Mouse (Mus musculus) layer of hippocampus, adult 9-11 months (tissue): ENCODE results near the gene Acvrl1.

Source experiments
- DNase-seq: peaks from one replicate; pipeline ENCODE4 v3.0.0; 2022

Gene Acvrl1

GRCm38 (mm10) chr15:101128181-101129089, at the start of gene Acvrl1:
Gene Acvrl1 (plus strand): TSS chr15:101128522.
- DNase-seq, result no peak

- peak; percentile 81 for DNase-seq
These were observed 49.6 kb upstream of the Acvrl1 start for GRCm38 (mm10) chr15:101078731-101079156.

GRCm38 (mm10) chr15:101080031-101080520, 48.2 kb upstream of the Acvrl1 start:
- DNase-seq, result no peak

- no peak for DNase-seq
These were observed 47.2 kb upstream of the Acvrl1 start for GRCm38 (mm10) chr15:101081035-101081548.

GRCm38 (mm10) chr15:101082236-101082635, 46.1 kb upstream of the Acvrl1 start:
- no peak for DNase-seq

GRCm38 (mm10) chr15:101084499-101084898, 43.8 kb upstream of the Acvrl1 start:
- no peak for DNase-seq

GRCm38 (mm10) chr15:101086451-101086850, 41.9 kb upstream of the Acvrl1 start:
- no peak for DNase-seq

GRCm38 (mm10) chr15:101086956-101087355, 41.4 kb upstream of the Acvrl1 start:
- DNase-seq, result no peak

DNA sequence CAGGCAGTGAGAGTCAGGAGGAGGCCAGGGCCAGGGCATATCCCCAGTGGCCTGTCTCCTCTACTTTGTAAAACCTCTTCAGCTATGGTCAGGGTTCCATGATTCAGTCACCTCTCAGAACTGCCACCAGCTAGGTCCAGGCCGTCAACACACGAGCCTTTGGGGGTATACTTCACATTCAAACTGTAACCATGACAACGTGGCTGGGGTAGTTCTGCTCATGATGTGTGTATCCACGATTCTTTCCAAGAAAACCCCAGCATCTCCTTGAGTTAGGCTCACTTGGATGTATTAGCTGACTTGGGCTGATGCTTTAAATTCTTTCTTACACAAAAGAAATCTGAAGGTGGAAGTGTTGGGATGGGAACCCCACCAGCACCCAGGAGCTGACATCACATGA, 40.0 kb upstream of the Acvrl1 start:
- no peak for DNase-seq

DNA sequence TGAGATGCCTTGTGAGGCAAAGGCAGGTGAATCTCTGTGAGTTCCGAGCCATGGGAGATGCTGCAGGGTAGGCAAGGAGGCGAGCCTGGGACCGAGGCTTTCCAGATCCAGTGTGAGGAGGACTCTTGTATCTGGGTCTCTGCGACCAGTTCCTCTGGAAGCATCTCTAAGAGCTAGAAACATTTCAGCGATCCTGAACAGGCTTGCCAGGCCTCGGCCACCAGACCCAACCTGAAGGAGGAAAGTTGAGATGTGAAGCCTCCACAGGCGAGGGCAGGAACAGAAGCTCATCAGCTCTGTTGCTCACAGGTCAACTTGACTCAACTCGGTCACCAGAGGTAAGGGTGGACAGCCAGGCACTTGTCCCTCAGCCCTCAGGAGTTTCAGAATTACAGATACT, 36.8 kb upstream of the Acvrl1 start:
- no peak for DNase-seq

GRCm38 (mm10) chr15:101092121-101092828, 36.0 kb upstream of the Acvrl1 start:
- no peak for DNase-seq

DNA sequence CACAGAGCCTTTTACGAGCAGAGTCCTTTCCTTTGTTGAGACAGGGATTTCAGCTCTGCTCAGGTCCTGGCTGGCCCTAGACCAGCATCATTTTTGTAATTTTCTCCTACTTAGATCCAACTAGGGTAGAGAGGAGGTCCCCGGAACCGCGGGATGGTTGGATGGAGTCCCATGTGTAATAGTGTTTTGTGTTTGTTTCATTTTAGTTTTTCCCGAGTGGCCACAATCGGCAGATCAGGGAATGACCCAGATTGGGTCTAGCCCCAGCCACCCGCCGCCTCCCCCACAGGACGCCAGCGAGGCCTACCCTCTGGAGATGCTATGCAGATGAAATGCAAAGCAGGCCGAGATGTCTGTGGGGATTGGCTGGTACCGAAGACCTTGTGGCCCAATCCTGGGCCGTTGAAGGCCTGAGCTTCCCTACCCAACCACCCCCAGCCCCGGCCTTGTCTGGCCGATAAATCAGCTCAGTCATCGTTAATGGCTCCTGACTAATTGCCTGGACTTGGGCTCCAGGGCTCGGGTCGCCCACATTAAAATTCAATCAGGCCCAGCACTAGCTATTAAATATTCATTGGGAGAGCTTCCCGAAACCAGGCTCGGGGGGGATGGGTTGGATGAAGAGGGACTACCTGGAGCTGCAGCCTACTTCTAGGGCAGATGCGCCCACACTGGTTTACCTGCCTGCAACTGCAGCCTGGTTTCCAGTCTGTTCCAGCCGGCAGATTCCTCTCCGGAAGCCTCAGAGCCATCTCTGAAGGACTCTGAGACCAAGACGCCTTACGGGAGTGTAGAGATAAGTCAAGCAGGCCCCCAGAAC, 35.3 kb upstream of the Acvrl1 start:
- DNase-seq, result peak; percentile 66

- DNase-seq, result no peak
These were observed 34.3 kb upstream of the Acvrl1 start for GRCm38 (mm10) chr15:101093988-101094387.

DNA sequence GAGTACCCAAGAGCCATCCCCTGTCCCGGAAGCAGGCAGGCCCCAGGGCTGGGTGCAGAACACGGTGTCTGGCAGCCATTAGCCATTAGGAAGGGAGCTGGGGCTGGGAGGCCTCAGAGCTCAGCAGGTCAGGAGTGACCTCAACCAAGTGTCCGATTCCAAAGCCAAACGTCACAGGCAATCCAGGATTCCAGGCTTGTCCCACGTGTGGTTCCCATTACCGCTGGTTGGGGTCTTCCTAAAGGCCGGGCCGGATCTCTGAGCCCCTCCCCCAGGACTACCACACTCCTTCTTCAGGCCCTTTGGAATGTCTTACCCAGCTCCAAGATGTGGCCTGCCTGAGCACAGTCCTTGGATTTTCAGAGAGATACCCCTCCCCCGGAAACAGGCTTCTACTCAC, 33.3 kb upstream of the Acvrl1 start:
- no peak for DNase-seq

- DNase-seq, result no peak
These were observed 32.9 kb upstream of the Acvrl1 start for GRCm38 (mm10) chr15:101095392-101095791.

DNA sequence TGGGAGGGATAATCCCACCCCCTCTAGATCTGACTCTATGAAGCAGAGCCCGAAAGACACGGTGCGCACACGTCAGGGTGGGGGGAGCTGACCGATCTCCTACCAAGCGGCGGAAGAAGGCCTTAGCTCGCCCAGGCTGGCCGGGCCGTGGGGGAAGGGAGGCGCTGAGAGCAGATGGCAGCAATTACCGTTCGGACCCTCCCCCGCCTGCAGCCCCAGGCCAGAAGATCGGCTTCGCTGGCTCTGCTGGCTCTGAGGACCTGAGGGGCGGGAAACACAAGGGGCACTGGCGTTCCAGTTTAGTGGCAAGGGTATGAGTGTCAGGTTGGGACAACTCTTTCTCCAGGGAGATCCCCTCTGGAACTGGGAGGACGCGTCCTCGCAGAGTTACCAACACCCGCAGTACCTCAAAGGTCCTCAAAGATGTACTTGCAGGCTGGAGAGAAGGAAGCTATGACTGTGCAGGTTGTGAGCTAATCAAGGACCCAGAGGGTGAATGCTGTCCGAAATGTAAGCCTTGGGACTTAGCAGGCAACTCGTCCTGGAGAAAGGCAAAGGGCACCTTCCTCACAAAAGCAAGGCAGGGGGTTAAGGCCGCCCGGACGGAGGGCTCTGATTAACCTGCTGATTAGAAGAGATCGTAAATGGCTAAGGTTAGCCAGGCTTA, 30.2 kb upstream of the Acvrl1 start:
- DNase-seq, result no peak

DNA sequence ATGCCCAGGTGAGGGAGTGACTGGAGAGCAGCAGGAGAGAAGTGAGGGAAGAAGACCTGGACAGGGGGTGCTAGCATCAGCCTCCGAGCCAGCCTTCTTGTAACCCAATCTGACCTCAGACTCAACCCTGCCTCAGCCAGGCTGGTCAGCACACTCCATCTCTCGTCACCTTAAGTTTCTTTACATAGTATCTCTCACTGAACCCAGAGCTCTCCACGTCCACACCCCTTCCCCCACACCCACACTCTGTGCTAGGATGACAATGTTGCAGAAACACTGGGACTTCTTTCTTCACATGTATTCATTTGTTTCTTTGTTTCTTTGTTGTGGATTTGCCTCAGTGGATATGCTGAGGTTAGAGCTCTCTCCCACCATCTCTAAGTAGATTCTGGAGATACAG, 27.3 kb upstream of the Acvrl1 start:
- DNase-seq, result no peak

- DNase-seq, result no peak
These were observed 24.6 kb upstream of the Acvrl1 start for GRCm38 (mm10) chr15:101103605-101104304.

GRCm38 (mm10) chr15:101105496-101105994, 22.8 kb upstream of the Acvrl1 start:
- peak; percentile 55 for DNase-seq

DNA sequence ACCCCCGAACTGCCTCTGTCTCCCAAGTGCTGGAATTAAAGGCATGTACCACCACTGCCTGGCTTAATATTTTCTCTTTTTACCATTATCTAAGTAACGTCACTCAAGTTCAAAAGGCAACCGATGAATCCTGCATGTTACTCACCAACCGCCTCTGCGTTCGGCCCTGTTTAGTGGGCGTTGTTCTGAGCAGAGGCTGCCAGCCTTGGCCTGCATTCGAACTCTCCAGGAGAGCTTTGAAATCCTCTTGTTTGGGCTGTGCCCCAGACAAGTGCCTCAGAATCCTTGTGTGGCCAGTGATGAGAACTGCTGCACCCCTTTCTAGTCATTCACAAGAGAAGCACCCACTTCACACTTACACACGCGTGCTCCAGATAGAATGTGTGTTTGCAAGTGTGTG, 22.3 kb upstream of the Acvrl1 start:
- DNase-seq, result peak; percentile 22
